Mouse (Mus musculus) layer of hippocampus, adult 9-11 months (tissue): ENCODE measurements at regions not wholly inside any gene's neighbourhood (a gene's known extent, or its start where the extent isn't known, plus 50 kb on each side); places are given as distances from the start of the nearest gene placed in this dataset.
"Not testable (repeated sequence)": the region's sequence is repeated elsewhere in the genome, so short reads cannot be mapped to it uniquely, and the experiment has no call there.

Experiments
- DNase-seq: peaks from one replicate; pipeline ENCODE4 v3.0.0; 2022

DNA sequence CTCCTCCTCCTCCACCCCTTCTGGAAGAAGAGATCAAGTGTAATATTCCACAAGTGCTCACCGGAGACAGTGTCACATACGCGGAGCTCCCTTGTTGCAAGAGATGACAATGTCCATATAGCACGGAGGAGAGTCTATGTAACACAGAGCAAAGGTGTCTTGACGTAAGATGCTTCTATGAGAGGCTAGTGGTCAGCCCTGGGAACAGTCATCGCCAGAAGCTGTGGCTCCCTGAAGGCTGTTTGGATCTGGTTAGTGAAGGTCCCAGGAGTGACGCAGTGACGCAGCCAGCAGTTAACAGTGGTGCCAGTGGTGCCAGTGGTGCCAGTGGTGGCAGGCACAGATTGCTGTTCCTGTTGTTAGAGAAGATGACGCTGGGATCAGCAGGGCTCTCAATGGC lies 66.9 kb downstream of the Twistnb start:
- DNase-seq = no peak

DNA sequence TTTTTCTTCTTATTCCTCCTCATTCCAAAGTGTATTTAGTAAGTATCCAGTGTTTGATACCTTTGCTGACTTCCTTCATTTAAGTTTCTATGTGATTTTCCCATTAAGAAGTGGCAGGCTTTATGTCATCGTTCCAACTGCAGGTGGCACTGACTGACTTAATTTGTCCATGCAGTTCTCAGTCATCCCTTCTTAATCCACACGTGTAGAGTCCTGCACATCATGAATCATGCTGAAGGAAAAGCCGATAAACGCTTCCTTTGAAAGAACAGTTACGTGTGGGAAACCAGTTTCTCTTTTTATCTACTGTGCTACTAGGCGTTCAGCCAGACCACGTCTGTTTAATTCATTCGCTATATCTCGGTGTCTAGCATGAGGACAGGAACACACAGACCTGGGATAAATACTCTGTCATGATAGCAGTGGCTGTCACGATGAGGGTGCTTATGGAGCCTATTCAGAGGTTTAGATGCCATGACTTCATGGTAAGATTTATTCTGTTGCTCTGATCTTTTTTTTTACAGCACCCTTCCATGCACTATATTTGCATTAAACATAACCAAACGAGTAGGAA lies 68.0 kb downstream of the Twistnb start:
- peak; percentile 12 for DNase-seq

DNA sequence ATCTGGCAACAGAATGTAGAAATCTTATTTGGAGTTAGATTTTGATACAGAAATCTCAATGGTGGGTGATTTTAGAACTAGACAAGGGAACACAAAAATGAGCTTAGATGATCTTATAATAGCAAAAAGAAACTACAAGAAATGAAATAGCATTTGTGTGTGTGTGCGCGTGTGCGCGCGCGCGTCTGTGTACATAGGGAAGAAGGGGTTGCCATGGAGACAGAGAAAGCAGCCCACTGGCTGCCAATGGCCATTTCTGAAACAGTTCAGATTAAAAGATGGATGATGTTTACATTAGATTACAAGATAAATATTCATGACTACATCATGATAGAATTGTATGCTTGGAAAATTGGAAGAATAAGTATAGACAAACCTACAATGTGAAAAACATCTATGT lies 112.1 kb downstream of the Twistnb start:
- peak; percentile 4 for DNase-seq

DNA sequence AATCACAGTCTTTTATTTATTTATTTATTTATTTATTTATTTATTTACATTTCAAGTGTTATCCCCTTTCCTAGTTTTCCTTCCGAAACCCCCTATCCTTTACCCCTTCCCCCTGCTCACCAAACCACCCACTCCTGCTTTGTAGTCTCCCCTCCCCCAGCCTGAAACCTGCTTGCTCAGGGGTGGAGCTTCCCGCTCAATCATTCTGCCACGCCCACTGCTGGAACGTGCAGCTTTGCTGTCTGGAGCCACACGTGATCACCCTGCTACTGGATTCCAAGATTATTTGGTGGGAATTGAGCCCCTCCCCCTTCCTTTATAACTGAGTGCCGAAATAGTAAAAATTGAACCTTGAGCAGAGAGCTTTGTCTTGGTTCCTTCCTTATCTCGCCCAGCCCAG lies 122.2 kb downstream of the Twistnb start:
- DNase-seq = not testable (repeated sequence)

DNA sequence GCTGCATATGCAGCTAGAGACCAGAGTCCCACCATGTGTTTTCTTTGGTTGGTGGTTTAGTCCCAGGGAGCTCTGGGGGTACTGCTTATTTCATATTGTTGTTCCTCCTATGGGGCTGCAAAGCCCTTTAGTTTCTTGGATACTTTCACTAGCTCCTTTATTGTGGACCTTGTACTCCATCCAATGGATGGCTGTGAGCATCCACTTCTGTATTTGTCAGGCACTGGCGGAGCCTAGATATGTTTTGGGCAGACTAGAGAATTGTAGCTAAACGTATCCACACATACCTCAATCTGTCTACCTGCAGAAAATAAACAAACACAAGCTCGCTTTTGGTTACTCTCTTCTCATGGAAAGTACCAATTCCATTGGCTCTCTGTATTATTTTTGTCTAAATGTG lies 122.8 kb downstream of the Twistnb start:
- no peak for DNase-seq

DNA sequence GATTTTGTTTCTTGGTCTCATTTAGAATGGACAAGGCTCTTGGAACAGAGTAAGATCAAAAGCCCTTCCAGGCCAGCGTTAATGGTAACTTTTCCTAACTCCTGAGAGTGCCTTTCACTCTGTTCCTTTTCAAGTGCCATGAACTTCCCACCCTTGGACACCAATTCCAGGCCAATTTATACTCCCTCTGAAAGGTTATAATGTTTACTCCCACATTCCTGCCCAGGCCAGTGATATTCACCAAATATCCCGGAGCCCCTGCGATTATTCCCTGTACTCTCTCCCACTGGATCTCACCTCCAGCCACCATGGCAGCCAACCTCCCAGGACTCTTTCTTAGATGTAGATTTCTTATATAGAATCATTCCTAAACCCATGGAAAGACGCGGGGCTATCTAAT lies 123.2 kb downstream of the Twistnb start:
- no peak for DNase-seq

DNA sequence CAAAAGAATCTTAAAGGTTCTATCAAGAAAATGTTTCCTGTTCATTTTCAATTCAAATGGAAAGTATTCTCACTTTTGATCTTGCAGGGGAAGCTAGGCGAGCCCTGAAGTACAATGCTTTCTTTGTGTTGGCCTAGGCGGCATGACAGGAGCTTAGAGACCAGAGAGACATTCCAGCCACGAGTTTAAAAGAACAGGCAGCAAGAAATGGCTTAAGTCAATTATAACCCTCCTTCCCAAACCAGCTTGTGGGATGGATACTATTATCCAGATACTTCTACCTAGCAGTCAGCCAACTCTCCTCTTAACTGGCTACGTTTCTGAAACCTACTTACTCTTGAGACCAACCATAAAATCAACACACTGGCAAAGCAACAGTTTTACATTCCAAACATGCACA lies 124.3 kb downstream of the Twistnb start:
- DNase-seq = no peak

DNA sequence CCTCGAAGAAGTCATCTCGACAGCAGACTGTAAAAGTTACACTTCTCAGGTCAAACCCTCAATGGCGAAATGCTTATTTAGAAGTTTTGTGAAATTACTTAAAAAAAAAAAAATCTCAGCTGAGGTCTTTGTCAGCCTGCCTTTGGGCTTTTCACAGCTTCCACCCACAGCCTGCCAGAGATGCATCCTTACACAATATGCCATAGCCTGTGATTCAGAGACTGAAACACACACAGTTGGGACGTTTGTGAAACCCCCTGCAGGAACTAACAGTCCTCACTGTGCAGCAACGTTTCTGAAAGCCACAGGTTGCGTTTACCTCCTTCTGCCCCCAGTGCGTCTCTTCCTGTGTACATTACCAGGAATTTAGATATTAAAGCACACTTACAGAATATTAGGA lies 131.7 kb downstream of the Twistnb start:
- DNase-seq = peak; percentile 53

DNA sequence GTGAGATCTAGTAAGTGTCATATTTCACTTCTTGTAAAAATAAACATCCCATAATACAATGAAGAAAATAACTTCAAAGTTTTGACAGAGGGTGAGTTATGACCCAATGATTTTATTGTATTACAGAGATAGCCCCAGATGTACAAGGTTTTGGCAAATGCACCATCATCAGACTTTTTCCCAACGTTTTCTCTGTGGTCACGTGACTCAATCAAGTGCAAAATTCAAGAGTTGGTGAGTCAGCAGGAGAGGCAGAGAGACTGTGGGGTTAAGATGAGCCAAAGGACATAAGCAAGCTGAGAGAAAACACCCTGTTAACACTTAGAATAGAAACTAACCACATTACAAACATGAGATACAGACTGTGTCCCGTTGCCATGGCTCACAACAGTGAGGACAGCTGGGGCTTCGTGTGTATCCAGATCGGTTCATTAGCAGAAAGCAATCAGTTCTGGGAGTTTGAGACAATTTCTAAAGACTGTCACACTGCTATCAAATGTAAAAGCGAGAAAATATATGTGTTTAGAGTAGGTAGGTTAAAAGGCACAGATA lies 148.5 kb downstream of the Twistnb start:
- DNase-seq = peak; percentile 78

DNA sequence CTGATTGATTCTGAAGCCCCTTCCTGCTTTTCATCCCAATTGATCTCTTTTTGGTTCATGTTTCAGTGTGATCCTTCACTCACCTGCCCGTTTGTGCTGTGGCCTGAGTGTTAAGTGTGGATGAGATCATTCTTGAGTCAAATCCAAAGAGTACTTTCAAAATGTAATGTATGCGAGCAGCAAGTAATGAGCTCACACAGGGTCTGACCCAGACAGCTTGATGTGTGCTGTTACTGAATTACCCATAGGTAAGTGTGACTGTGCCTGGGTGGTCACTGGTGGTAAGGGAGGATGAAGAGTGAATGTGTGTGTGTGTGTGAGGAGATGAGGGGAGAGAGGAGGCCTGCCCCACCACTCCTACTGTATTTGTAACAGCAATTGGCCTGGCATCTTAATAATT lies 151.4 kb downstream of the Twistnb start:
- DNase-seq = no peak

DNA sequence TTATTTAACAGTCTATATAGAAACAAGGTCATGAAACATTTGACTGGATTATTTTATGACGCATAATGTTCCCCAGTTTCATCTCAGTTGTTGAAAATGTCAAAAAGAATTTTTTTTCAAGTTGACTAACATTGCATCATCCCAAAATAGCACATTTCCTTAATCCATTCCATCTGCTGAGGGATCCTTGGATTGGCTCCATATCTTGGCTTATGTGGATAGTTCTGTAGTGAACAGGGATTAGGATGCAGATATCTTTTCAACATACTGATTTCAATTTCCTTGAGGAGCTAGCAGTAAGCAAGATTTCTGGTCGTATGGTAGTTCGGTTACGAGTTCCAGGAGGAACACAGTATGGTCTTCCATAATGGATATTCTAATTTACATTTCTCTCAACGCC lies 161.6 kb downstream of the Twistnb start:
- no peak for DNase-seq

DNA sequence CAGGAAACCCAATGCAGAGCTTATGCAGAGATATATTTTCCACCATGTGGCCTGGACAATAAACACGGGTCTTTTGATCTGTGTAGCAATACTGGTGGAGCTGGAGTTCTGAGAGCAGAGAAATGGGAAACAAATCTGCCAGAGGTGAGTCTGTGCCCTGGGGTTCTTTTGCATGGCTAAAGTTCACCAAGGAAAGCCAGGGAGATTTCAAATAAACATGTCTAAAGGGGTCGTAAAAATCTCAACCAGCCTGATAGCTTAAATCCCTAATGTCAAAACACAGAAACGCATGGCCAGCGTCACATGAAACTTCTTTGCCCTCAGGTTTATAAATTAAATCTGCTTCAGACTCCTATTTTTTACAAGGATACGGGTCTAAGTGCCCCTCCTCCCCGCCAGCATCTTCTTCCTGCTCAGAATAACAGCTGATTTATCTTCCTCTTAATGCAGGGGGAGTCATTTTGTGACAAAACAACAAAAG lies 163.0 kb downstream of the Twistnb start:
- DNase-seq = no peak

DNA sequence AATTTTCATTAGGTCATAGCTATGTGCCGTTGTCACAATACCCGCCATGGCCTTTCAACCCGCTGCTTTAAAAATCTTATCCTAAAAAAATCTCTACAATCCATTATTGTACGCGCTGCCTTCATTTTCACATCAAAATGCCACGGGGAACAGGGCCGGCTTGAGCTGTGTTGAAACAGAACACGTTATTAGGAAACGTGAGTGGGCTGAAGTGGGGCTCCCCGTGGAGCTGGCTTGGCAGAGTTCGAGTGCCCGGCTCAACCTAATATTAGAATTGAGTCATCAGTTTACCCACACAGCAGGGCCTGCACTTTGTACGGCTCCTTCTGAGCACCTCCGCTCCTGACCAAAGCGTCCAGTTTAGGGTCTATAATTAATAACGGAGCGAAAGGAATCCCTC lies 163.5 kb downstream of the Twistnb start:
- peak; percentile 12 for DNase-seq

DNA sequence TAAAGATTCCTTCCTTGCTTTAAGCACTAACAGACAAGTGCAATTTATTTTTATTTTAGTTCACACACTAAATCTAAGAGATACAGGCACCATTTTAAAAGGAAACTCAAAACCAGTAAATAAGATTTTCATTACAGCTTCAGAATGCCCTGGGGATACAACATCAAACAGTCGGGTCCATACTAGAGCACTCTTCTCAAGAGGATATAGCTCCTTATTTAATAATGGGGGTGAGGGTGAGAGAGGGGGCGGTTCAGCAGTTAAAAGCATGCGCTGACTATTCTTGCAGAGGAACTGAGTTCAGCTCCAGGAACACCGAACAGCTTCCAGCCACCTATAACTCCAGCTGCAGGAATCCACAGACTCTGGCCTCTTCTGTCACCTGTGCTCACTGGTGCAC lies 164.2 kb downstream of the Twistnb start:
- DNase-seq = no peak

DNA sequence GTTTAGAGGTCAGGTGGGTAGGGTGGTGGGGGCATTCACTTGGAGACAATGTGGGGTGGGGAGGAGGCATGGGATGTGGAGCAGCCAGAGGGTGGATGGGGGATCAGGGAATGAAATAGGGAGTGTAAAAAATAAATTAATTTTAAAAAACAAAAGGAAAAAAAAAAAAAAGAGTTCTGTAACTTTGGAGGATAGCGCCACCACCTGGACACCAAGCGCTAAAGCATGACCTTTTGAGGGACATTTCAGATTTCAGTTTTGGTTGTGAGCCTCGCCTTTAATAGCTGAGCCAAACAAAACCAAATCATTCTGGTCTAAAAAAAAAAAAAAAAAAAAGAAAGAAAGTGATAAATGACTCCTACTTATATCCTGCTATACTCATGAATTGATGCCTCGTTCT lies 176.0 kb downstream of the Twistnb start:
- no peak for DNase-seq

DNA sequence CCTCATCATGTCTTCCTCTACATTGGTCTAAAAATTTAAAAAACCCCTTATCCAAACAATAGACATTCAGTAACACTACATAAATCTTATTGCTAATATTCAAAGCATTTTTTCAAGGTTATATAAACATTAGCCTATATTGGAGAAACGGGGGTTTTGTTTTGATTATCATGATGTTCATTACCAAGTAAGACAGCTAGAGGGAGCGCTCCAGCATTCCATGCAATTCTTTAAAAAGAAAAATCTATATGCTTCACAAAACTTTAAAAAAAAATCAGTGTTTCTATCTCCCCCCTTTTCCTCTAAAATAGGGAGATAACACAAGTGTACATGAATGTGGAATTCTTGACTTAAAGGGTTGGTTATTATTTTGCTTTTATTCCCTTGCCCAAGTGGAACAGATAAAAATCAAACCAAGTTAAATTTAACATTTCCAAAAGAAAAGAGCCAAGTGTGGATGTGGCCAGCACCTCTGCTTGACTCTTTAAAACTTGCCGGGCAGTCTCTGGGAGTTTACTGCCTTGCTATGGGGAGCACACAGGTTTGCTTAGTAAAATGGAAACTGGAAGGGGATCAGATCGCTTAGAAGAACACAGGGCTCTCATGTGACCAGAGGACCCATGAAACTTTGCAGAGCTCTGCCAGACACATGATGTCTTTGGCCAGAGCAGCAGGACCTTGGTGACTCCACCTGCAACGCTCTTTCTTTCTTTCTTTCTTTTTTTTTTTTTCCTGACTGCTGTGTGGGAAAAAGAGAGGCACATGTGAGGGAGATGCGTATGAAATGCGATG lies 178.6 kb downstream of the Twistnb start:
- no peak for DNase-seq

DNA sequence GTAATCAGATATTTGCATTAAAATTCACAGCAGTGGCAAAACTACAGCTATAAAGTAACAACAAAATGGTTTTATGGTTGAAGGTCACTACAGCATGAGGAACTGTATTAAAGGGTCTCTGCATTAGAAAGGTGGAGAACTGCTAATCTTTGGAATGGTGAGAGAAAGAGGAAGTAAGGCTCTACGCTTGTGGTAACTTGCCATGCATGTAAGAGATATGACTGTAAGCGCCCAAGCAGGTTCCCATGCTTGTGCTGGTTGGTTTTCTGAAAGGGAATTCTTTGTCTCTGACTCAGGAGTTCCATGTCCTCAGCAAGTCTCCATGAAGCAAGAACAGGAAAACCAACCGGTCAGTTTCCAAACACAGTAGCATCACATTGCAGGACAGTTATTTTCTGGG lies 182.9 kb downstream of the Twistnb start:
- DNase-seq = no peak

DNA sequence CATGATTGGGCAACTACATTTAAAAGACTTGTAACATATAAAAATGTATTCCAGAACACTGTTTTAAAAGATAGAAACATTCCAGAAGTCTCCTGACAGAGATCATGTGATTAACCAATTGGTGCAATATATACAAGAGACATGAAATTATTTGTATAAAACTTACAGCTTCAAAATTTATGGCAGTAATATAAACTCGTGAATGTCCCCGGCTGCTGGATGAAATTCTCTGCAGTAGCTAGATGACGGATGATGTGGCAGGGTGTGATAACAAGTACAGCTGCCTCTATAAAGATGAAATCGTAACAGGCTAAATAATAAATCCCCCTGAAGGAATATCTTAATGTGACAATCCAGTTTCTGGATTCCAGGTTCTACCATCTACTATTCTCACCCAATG lies 191.0 kb downstream of the Twistnb start:
- DNase-seq = no peak

DNA sequence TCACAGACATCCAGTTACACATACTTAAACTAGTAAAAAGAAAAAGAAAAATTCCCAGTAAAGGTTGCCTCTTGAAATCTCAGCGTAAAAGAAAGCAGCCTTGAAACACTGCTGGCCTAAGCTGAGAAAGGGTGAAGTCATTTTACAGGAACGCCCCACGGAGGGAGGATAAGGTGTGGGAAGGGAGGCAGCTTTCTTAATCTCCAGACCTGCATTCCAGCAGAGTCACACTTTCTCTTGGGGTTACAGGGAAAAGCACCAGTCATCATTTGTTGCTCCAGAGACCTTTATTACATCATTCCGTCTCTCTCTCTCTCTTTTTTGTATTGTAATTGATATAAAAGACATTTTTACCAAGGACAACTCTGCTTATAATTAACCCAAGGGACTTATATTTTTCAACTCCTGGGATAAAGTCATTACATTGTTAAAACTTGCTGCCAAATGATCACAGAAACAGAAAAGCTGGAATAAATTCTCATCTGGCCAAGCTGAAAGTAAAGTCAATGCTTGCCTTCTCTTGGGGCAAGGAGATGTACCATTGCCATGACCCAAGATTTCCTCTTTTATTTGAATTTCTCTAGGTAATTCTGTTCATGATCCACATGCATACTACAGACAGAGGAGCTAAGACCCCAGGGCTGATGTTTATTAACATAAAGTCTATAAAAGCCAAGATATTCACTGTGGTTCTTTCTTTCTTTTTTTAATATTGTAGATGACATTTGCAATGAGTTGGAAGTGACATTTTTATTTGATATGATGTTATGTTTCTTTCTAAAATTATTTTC lies 196.9 kb downstream of the Twistnb start:
- no peak for DNase-seq

DNA sequence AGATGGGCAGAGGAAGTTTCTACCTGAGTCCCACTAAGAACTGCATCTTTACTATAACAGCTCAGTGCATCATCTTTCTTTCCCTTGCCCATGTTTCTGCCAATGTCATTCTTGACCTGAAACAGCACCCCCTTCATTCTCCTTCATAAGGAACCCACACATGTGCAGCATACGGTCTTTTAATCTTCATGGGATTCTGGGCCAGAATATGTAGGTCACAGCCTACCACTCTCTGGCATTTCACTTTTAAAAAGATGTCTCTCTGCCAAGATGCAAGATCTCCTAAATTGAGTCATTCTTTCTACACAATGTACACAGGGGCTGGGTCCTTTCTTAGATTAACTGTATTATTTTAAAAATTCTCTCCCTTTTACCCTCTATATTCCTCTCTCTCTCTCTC lies 223.2 kb downstream of the Twistnb start:
- DNase-seq = no peak

DNA sequence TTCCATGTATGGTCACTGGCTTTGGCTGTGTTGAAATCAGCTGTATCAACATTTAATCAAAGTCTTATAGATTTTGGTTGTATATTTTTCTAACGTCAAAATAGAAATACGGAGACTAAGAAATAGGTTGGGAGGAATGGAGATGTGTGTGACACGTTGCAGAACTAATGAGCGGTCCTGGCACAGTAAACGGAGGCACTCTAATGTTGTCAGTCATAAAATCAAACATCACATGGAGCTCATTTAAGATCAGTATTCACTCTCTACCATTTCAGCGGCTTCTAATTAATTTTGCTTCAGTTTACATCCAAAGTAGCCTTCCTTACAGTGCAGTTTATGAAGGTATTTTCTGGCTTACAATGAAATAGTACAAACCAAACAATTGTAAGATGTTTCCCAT lies 246.1 kb downstream of the Twistnb start:
- no peak for DNase-seq

DNA sequence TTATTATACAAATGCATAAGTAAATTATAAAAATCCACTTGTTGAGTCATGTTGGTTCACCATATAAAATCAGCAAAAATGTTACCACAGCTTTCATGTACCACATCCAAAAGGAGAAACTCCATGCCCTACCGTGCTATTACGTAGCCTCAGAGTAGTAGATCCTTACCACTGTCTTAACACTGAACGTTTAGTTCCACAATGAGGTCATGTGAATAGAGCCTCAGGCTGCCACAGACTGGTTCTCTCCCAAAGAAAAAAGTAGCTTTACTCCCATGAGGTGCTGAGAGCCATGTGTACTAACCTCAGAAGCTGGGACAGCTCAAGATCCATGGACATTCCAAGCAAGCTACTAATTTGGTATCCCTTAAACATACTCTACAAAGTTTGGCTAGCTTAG lies 235.4 kb upstream of the Ferd3l start:
- no peak for DNase-seq

DNA sequence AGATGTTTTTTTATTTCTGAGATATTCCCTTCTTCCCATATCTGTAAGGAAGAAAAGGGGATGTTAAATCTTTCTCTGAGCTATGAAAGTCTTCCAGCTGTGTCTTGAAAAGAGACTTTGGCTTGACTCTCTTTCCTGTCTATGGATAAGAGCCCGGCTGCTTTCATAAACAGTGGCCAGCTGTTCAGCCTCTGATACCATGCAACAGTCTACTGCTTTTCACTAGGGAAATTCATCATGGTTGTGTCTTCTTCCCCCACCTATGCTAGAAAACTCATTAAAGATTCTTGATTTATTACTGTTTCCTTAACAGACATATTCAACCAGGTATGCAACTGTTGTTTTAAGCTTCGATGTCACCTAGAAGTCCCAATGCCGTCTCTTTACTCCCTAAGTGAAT lies 213.8 kb upstream of the Ferd3l start:
- no peak for DNase-seq

DNA sequence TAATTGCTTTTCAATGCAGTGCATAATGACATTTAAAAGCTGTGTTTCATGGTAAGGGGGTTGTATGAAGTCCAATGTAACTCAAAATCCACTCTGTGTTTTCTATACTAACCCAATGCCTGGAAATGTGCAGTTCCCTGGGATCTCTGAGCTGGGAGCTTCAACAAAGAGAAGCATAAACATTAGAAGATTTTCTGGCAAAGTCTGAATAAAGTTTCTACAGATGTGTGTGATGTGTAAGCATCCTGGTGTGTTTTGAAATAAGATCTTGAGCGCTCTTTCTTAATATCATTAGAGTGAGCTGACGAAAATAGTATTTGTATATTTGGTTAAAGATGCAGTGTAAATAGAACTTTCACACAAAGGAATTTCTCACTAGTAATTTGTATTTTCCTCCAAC lies 212.2 kb upstream of the Ferd3l start:
- no peak for DNase-seq
